Mouse (Mus musculus) embryo, embryonic 11.5 days (tissue): Measurements from ENCODE around the gene Kiz.

Experiments
- DNase-seq: peaks from one replicate; pipeline ENCODE4 v3.0.0-alpha.2; 2012; ENCODE audit warnings: low read depth, low spot score

Gene Kiz

DNA sequence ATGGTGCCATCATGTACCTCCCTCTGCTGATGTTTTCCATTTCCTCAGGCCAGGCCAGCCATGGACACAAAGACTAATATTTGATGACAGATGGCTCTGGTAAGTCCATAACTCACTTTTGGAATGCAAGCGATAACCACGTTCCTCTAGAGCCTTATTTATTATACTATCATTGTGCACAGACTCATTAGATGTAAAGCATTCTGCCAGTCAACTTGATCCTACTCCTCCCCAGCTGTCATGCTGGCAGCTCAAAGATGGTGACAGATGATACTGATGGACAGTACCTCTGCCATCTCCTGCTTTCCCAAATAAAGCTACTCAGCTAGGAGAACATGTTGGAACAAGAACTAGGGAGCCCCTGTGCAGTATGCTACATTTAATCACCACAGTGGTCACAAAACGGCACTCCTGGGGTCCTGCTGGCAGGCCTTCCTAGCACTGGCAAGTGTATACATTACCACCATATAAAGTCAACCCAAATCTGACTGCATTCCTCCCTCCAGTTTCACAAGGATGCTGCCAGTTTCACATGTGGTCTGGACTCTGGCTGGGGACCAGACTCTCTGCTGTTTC lies 119.9 kb downstream of the Kiz start:
- no peak for DNase-seq

DNA sequence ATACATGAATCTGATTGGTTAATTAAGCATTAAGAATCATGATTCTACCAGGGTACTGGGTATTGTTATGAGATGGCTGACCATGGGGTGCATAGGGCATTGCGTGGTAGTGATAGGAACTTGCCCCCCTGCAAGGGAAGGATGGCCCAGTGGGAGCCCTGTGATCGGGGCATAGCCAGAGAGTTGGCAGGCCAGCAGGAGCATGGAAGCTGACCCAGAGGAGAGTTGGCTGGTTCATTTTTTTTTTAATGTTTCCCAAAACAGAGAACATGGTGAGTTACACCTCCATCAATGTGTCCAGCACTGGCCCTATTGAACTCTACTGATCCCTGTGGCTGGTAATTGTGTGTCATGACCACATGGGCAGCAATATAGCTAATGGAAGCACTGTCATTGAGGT lies 127.1 kb downstream of the Kiz start:
- no peak for DNase-seq

GRCm38 (mm10) chr2:146984831-146985230 lies 129.2 kb downstream of the Kiz start:
- no peak for DNase-seq

GRCm38 (mm10) chr2:146985807-146986206 lies 130.1 kb downstream of the Kiz start:
- no peak for DNase-seq

GRCm38 (mm10) chr2:146986429-146986828 lies 130.8 kb downstream of the Kiz start:
- no peak for DNase-seq

DNA sequence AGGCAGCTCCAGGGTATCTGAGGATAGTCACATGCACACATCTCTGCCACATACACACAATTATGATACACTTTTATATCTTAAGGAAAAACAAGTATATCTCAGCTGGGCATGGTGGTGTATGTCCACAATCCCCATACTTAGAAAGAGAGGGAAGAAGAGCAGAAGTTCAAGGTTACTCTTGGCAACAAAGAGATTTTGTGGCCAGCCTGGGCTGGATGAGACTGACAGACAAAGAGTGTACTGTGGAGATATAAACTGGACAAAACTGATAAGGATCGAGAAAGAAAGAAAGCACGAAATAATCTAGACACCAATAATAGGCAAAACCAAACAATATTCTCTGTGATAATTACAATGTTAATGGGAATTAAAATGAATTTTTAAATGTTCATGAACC lies 151.6 kb downstream of the Kiz start:
- DNase-seq = no peak

DNA sequence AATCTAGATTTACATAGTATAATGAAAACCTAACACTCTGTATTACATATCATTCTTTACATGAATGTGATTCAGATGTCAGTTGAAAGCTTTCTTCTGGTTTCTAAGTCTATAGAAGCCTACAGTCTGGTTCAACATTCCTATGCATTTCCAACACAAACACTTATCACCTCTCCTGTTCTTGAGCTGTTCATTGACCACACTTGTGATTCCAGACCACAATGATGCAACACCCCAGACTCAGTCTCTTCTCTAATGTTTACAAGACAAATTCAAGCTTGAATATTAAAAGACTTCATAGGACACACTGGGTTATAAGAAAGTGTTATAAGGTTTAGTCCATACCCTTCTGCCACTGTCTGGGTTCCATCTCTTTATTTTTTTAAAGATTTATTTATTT lies 153.4 kb downstream of the Kiz start:
- DNase-seq = no peak

GRCm38 (mm10) chr2:147010141-147010540 lies 154.5 kb downstream of the Kiz start:
- DNase-seq = no peak

DNA sequence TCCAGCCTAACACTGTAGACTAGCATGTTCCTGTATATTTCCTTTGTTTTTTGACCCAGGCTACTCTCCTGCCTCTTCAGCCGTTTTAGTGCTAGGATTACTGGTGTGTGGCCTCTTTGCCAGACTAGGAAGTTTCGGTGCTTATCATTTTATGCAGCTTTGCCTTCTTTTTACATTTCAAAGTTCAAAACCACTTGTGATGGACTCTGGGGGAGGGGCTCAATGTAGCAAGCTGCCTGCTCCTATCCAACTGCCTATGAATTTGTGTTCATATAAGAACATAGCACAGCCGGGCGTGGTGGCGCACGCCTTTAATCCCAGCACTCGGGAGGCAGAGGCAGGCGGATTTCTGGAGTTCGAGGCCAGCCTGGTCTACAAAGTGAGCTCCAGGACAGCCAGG lies 155.3 kb downstream of the Kiz start:
- no peak for DNase-seq

- no peak for DNase-seq
Measured at GRCm38 (mm10) chr2:147011474-147012140, 155.9 kb downstream of the Kiz start.

DNA sequence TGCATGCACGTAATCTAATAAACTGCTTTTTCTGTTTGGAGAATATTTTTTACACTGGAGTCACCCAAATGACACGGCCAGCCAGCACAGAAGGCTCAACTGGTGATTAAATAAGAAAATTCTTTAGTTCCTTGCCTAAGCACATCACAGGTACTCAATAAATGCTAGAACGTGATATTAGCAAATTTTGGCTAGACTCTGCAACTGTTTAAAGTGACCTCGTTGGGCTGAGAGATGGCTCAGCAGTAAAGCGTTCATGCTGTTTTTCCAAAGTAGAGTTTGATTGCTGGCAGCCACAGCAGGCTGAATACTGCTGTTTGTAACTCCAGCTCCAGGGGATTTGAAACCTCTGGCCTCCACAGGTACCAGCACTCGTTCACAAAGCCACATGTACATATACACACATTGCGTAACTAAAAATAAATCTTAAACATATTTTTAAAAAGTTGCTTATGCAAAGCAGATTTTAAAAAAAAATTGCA lies 156.5 kb downstream of the Kiz start:
- no peak for DNase-seq

DNA sequence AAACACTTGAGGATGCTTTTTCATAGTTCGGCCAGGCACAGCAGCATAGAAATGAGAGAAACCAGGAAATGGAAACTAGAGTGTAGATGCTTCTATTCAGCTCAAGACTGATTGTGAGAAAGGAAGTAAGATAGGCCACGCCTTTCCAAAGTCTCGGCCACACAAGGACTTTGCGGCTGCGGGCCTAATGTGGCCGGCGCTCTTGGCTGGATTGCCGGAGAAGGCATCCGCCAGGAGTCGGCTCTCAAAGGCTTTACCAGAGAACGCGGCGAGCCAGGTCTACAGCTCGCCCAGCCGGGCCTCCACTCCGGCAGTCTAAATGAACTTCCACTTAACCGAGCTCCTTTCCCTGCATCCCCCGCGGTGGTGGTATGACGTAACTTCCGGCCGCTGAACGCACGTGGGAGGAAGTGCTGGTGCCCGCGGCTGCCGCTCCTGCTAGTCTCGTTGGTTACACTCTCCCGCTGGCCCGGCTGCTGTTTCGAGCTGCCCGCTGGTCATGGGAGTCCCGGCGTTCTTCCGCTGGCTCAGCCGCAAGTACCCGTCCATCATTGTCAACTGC lies 157.0 kb downstream of the Kiz start, which contains the start of gene Xrn2:
Xrn2 (plus strand) TSS at position 374 of the 562 bp plus-strand sequence.
- DNase-seq = peak; percentile 94

GRCm38 (mm10) chr2:147013194-147013969 lies 157.7 kb downstream of the Kiz start:
- peak; percentile 87 for DNase-seq

GRCm38 (mm10) chr2:147014101-147014886 lies 158.6 kb downstream of the Kiz start:
- DNase-seq = no peak
